Mouse (Mus musculus) liver, embryonic 11.5 days (tissue): ENCODE data around the gene Dab1. TPM values are rescaled to one million over a fixed set of nuclear protein-coding genes. Genes with fewer than 3 reads are reported as not detected.

Source experiments
- ATAC-seq: fragments of 200-750 bp; cut with Nextera tagmentation; replicated peaks from 2 replicates; pipeline ENCODE4 v1.8.0; 2017; ENCODE audit warnings: moderate number of reproducible peaks, mild to moderate bottlenecking, moderate TSS enrichment, moderate library complexity; ENCODE audit not compliant: low FRiP score
- DNase-seq: peaks from one replicate; pipeline ENCODE4 v3.0.0-alpha.2; 2017; ENCODE audit warnings: low spot score
- H3K27ac ChIP-seq: fragments of 300-500 bp; sonication (generic); 2 replicates; pipeline ENCODE4 v1.5.1; 2014; ENCODE audit warnings: mild to moderate bottlenecking, low read depth, low read length, control low read depth
- H3K27me3 ChIP-seq: fragments of 300-500 bp; sonication (generic); replicated peaks from 2 replicates; pipeline ENCODE4 v1.6.1; 2014; ENCODE audit warnings: low read length, mixed read lengths; ENCODE audit not compliant: control insufficient read depth, insufficient read depth
- H3K36me3 ChIP-seq: fragments of 300-500 bp; sonication (generic); 2 replicates; pipeline ENCODE4 v1.6.1; 2014; ENCODE audit warnings: mild to moderate bottlenecking, low read length, moderate library complexity, mixed read lengths; ENCODE audit not compliant: control insufficient read depth, insufficient read depth
- H3K4me1 ChIP-seq: fragments of 300-500 bp; sonication (generic); replicated peaks from 2 replicates; pipeline ENCODE4 v1.6.1; 2014; ENCODE audit warnings: low read length, mixed read lengths; ENCODE audit not compliant: control insufficient read depth, insufficient read depth
- H3K4me2 ChIP-seq: fragments of 300-500 bp; sonication (generic); 2 replicates; pipeline ENCODE4 v1.6.1; 2014; ENCODE audit warnings: mild to moderate bottlenecking, control low read depth, moderate library complexity
- H3K4me3 ChIP-seq: fragments of 300-500 bp; sonication (generic); 2 replicates; pipeline ENCODE4 v1.5.1; 2014; ENCODE audit warnings: low read depth, low read length, control low read depth
- H3K9ac ChIP-seq: fragments of 300-500 bp; sonication (generic); 2 replicates; pipeline ENCODE4 v1.6.1; 2014; ENCODE audit warnings: low read depth, low read length, control low read depth
- H3K9me3 ChIP-seq: fragments of 300-500 bp; sonication (generic); 2 replicates; pipeline ENCODE4 v1.6.1; 2016; ENCODE audit warnings: low read length, inconsistent platforms, mixed read lengths; ENCODE audit not compliant: control insufficient read depth
- WGBS: fragments of 180-500 bp; shearing (Covaris S2); extraction: QIAGEN DNeasy Blood & Tissue Kit; methylation state at CpG from one replicate; pipeline ENCODE4 v1.1.7; 2014; 5-methylcytosine and 5-hydroxymethylcytosine counted together
- polyA plus RNA-seq: library from polyadenylated mRNA; unstranded; fragments of >200 nt; fragmentation: Nextera tagmentation; extraction: Ambion mirVana; gene quantifications from 2 replicates; pipeline ENCODE4 v1.2.1, GENCODE M21; 2014

The Dab1 gene
- polyA plus RNA-seq, 1 experiment from 2014 or later: 1.8 TPM

- DNase-seq: no peak
- WGBS: 79% methylated on average over 7 of the region's 7 CpGs
- Histone ChIP-seq H3K4me2 (no peak overlapping the region), H3K9me3 (no peaks in the 10 kb centered on the region), H3K27me3 (no peaks in the 10 kb centered on the region), H3K27ac (no peak overlapping the region), H3K9ac (no peak overlapping the region), H3K4me3 (no peak overlapping the region), H3K36me3 (no peaks in the 10 kb centered on the region), H3K4me1 (no peaks in the 10 kb centered on the region)
- ATAC-seq: no peak
Measured at GRCm38 (mm10) chr4:104073920-104074459, 454.8 kb downstream of the Dab1 start.

- DNase-seq (no peak), ATAC-seq (no peak)
- H3K4me2 ChIP-seq: no peak overlapping the region
- no peak overlapping the region for H3K4me3 ChIP-seq
- no peaks in the 10 kb centered on the region; the same call in 1 of the 2 replicates for H3K27me3 ChIP-seq
- no peak overlapping the region for H3K27ac ChIP-seq
- 90% methylated on average over 1 of the region's 1 CpGs for WGBS
- no peaks in the 10 kb centered on the region for H3K4me1 ChIP-seq
- H3K9me3 ChIP-seq: no peaks in the 10 kb centered on the region
- H3K9ac ChIP-seq: no peak overlapping the region
- no peaks in the 10 kb centered on the region for H3K36me3 ChIP-seq
Measured at GRCm38 (mm10) chr4:104077771-104078170, 458.6 kb downstream of the Dab1 start.

GRCm38 (mm10) chr4:104106299-104106698 is 487.1 kb downstream of the Dab1 start:
- Histone ChIP-seq H3K4me2 (no peak overlapping the region), H3K4me1 (no peaks in the 10 kb centered on the region), H3K9ac (no peak overlapping the region), H3K4me3 (no peak overlapping the region), H3K36me3 (no peaks in the 10 kb centered on the region), H3K27me3 (no peaks in the 10 kb centered on the region), H3K27ac (no peak overlapping the region), H3K9me3 (no peaks in the 10 kb centered on the region)
- whole genome bisulfite sequencing: 68% methylated on average over 6 of the region's 6 CpGs
- ATAC-seq: no peak
- DNase-seq: no peak

GRCm38 (mm10) chr4:104111614-104112013 is 492.5 kb downstream of the Dab1 start:
- Histone ChIP-seq H3K4me3 (no peak overlapping the region), H3K9me3 (no peaks in the 10 kb centered on the region)

GRCm38 (mm10) chr4:104113209-104114005 is 494.2 kb downstream of the Dab1 start:
- no peak for ATAC-seq
- H3K27me3 ChIP-seq: no peaks in the 10 kb centered on the region
- WGBS: 84% methylated on average over 13 of the region's 13 CpGs

More at GRCm38 (mm10) chr4:104111614-104112013, 492.5 kb downstream of the Dab1 start:
- DNase-seq: no peak
- no peaks in the 10 kb centered on the region for H3K27me3 ChIP-seq
- H3K4me2 ChIP-seq: no peak overlapping the region
- H3K27ac ChIP-seq: no peak overlapping the region
- no peaks in the 10 kb centered on the region for H3K4me1 ChIP-seq
- no peak for ATAC-seq
- no peaks in the 10 kb centered on the region for H3K36me3 ChIP-seq
- H3K9ac ChIP-seq: no peak overlapping the region

GRCm38 (mm10) chr4:104114006-104114361 is 494.8 kb downstream of the Dab1 start:
- H3K4me3 ChIP-seq: no peak overlapping the region
- no peaks in the 10 kb centered on the region for H3K4me1 ChIP-seq
- no peaks in the 10 kb centered on the region for H3K27me3 ChIP-seq
- DNase-seq: no peak
- no peak overlapping the region for H3K4me2 ChIP-seq
- 83% methylated on average over 6 of the region's 6 CpGs for WGBS
- no peak overlapping the region for H3K9ac ChIP-seq
- no peak overlapping the region for H3K27ac ChIP-seq
- H3K9me3 ChIP-seq: no peaks in the 10 kb centered on the region
- no peak for ATAC-seq
- H3K36me3 ChIP-seq: no peaks in the 10 kb centered on the region

More at GRCm38 (mm10) chr4:104113209-104114005, 494.2 kb downstream of the Dab1 start:
- no peaks in the 10 kb centered on the region for H3K9me3 ChIP-seq
- H3K27ac ChIP-seq: no peak overlapping the region
- no peaks in the 10 kb centered on the region for H3K36me3 ChIP-seq
- H3K4me2 ChIP-seq: no peak overlapping the region
- DNase-seq: no peak
- no peak overlapping the region for H3K9ac ChIP-seq
- no peaks in the 10 kb centered on the region for H3K4me1 ChIP-seq
- no peak overlapping the region for H3K4me3 ChIP-seq

GRCm38 (mm10) chr4:104120108-104120507 is 500.9 kb downstream of the Dab1 start:
- 69% methylated on average over 4 of the region's 4 CpGs for WGBS
- ATAC-seq (no peak), DNase-seq (no peak)
- H3K4me3 ChIP-seq: no peak overlapping the region
- no peaks in the 10 kb centered on the region for H3K27me3 ChIP-seq
- H3K9me3 ChIP-seq: no peaks in the 10 kb centered on the region
- H3K9ac ChIP-seq: no peak overlapping the region
- no peak overlapping the region for H3K27ac ChIP-seq
- no peaks in the 10 kb centered on the region for H3K4me1 ChIP-seq
- no peak overlapping the region for H3K4me2 ChIP-seq
- H3K36me3 ChIP-seq: no peaks in the 10 kb centered on the region

GRCm38 (mm10) chr4:104121959-104122358 is 502.8 kb downstream of the Dab1 start:
- H3K4me1 ChIP-seq: no peaks in the 10 kb centered on the region
- 75% methylated on average over 5 of the region's 5 CpGs for WGBS
- DNase-seq (no peak), ATAC-seq (no peak)
- no peak overlapping the region for H3K27ac ChIP-seq
- no peak overlapping the region for H3K4me3 ChIP-seq
- H3K9ac ChIP-seq: no peak overlapping the region
- H3K4me2 ChIP-seq: no peak overlapping the region
- no peaks in the 10 kb centered on the region for H3K9me3 ChIP-seq
- no peaks in the 10 kb centered on the region for H3K36me3 ChIP-seq
- H3K27me3 ChIP-seq: no peaks in the 10 kb centered on the region

- WGBS: 71% methylated on average over 1 of the region's 1 CpGs
- no peak for ATAC-seq
- H3K36me3 ChIP-seq: no peaks in the 10 kb centered on the region
Measured at GRCm38 (mm10) chr4:104122364-104122763, 503.2 kb downstream of the Dab1 start.

More at GRCm38 (mm10) chr4:104122364-104122763, 503.2 kb downstream of the Dab1 start:
- Histone ChIP-seq H3K27ac (no peak overlapping the region), H3K4me3 (no peak overlapping the region), H3K9ac (no peak overlapping the region), H3K4me2 (no peak overlapping the region), H3K9me3 (no peaks in the 10 kb centered on the region), H3K27me3 (no peaks in the 10 kb centered on the region), H3K4me1 (no peaks in the 10 kb centered on the region)
- DNase-seq: no peak
